Mouse (Mus musculus): ENCODE data around the gene Pcmtd2. TPM values are rescaled to one million over a fixed set of nuclear protein-coding genes. Genes with fewer than 3 reads are reported as not detected.
"Not testable (repeated sequence)": the region's sequence is repeated elsewhere in the genome, so short reads cannot be mapped to it uniquely, and the experiment has no call there.

Gene Pcmtd2
- 10 to 100 TPM; 46.0 to 61.4 TPM for total RNA-seq (2021)
- long read RNA-seq, experiment 1, transcript Pcmtd2-201 (7 exons, 3,569 nt) = major isoform, 30 of 42 reads
- long read RNA-seq, experiment 1, partial matches to known transcripts = 0 of 42 reads
- long read RNA-seq, experiment 1, other reads (novel, unspliced or antisense) = 10 of 42 reads
- long read RNA-seq, experiment 2, transcript Pcmtd2-201 (7 exons, 3,569 nt) = major isoform, 16 of 20 reads
- long read RNA-seq, experiment 2, partial matches to known transcripts = 1 of 20 reads
- long read RNA-seq, experiment 2, other reads (novel, unspliced or antisense) = 2 of 20 reads

- peak; percentile 96 to 98 for DNase-seq
Measured at GRCm38 (mm10) chr2:181837372-181838292, at the start of gene Pcmtd2. Gene Pcmtd2 (plus strand): TSS chr2:181837854.

- DNase-seq = no peak
Measured at GRCm38 (mm10) chr2:181789396-181789795, 48.3 kb upstream of the Pcmtd2 start.

- not testable (repeated sequence) for DNase-seq
Measured at GRCm38 (mm10) chr2:181793186-181793585, 44.5 kb upstream of the Pcmtd2 start.

- DNase-seq = no peak
Measured at GRCm38 (mm10) chr2:181795641-181796130, 42.0 kb upstream of the Pcmtd2 start.

- no peak for DNase-seq
Measured at GRCm38 (mm10) chr2:181797672-181798071, 40.0 kb upstream of the Pcmtd2 start.

- no peak for DNase-seq
Measured at GRCm38 (mm10) chr2:181829032-181829650, 8.5 kb upstream of the Pcmtd2 start.

GRCm38 (mm10) chr2:181832745-181833144 lies 4.9 kb upstream of the Pcmtd2 start:
- DNase-seq = peak in 1 of 2 experiments; percentile 15

GRCm38 (mm10) chr2:181838293-181838680 lies 633 bp downstream of the Pcmtd2 start:
- peak; percentile 4 to 53 for DNase-seq

- no peak for DNase-seq
Measured at GRCm38 (mm10) chr2:181845709-181846394, 8.2 kb downstream of the Pcmtd2 start.

GRCm38 (mm10) chr2:181863791-181864535 lies 26.3 kb downstream of the Pcmtd2 start, which contains the start of gene Polr3k:
Gene Polr3k (plus strand): TSS chr2:181864337.
- peak; percentile 91 to 97 for DNase-seq

GRCm38 (mm10) chr2:181864536-181864860 lies 26.8 kb downstream of the Pcmtd2 start:
- no peak for DNase-seq

GRCm38 (mm10) chr2:181866931-181867330 lies 29.3 kb downstream of the Pcmtd2 start:
- peak; percentile 55 to 88 for DNase-seq

- no peak for DNase-seq
Measured at GRCm38 (mm10) chr2:181871039-181871438, 33.4 kb downstream of the Pcmtd2 start.

- no peak for DNase-seq
Measured at GRCm38 (mm10) chr2:181878903-181879302, 41.2 kb downstream of the Pcmtd2 start.

- DNase-seq = no peak
Measured at GRCm38 (mm10) chr2:181883022-181883749, 45.5 kb downstream of the Pcmtd2 start.

Other genes with a start within 250 kb of the Pcmtd2 start
- gene Prpf6, start 246.0 kb upstream of the Pcmtd2 start, total RNA-seq (2021) = 10 to 100 TPM; 35.9 to 37.7 TPM
- 10 to 100 TPM in 1 of 2 experiments, 1 to 10 TPM in 1; 9.7 to 10.8 TPM for gene Zfp512b, start 245.1 kb upstream of the Pcmtd2 start, total RNA-seq (2021)
- 1 to 10 TPM; 1.6 to 2.3 TPM for gene Samd10, start 238.6 kb upstream of the Pcmtd2 start, total RNA-seq (2021)
- not detected for gene Gm29797, start 180.8 kb upstream of the Pcmtd2 start, total RNA-seq (2021)
- 10 to 100 TPM; 38.7 to 49.6 TPM for gene Sox18, start 166.2 kb upstream of the Pcmtd2 start, total RNA-seq (2021)
- 1 to 10 TPM; 5.1 to 5.8 TPM for gene Tcea2, start 157.5 kb upstream of the Pcmtd2 start, total RNA-seq (2021)
- 1 to 10 TPM; 7.4 to 7.7 TPM for gene Rgs19, start 143.9 kb upstream of the Pcmtd2 start, total RNA-seq (2021)
- not detected for gene Lkaaear1, start 139.4 kb upstream of the Pcmtd2 start, total RNA-seq (2021)
- not detected for gene Oprl1, start 122.8 kb upstream of the Pcmtd2 start, total RNA-seq (2021)
- gene Myt1, start 74.5 kb upstream of the Pcmtd2 start, total RNA-seq (2021) = not detected
- gene Polr3k, start 26.5 kb downstream of the Pcmtd2 start, total RNA-seq (2021) = 10 to 100 TPM in 1 of 2 experiments, 1 to 10 TPM in 1; 8.3 to 11.0 TPM
- not detected for gene Gm14496, start 153.3 kb downstream of the Pcmtd2 start, total RNA-seq (2021)

Measured in heart, adult 18-20 months (tissue).